ENCODE assay signal across 31 mouse cellular contexts in the genomic region with DNA sequence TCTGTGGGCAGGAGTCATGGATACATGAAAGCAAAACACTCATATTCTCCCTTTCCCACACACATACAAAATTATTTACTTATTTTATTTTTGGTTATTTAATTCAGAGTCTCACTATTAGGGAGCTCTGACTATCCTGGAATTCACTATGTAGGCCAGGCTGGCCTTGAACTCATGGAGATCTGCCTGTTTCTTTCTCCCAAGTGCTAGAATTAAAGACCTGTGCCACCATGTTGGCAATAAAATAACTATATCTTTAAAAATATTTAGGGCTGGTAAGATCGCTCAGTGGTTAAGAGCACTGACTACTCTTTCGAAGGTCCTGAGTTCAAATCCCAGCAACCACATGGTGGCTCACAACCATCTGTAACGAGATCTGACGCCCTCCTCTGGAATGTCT.
"Had no signal": no experiment of that assay in that cellular context is flagged by ENCODE, and none has a peak within 500 bp of the region (broad histone marks: within the 10 kb centered on the region; RNA-seq: fewer than 3 reads in every experiment).

No protein-coding gene starts in this region.

- H3K36me3 ChIP-seq: midbrain, embryonic 15.5 days had no signal

- H3K4me2 ChIP-seq: limb, embryonic 12.5 days; limb, embryonic 13.5 days; limb, embryonic 15.5 days; liver, embryonic 11.5 days; liver, embryonic 12.5 days; liver, embryonic 13.5 days; liver, embryonic 15.5 days; lung, embryonic 14.5 days; lung, embryonic 15.5 days; midbrain, embryonic 11.5 days; midbrain, embryonic 12.5 days; midbrain, embryonic 13.5 days; midbrain, embryonic 15.5 days; neural tube, embryonic 12.5 days had no signal

- H3K9me3 ChIP-seq: limb, embryonic 10.5 days; limb, embryonic 13.5 days; limb, embryonic 15.5 days; liver, embryonic 13.5 days; liver, embryonic 15.5 days; lung, embryonic 15.5 days; midbrain, embryonic 12.5 days; midbrain, embryonic 13.5 days; midbrain, embryonic 15.5 days; neural tube, embryonic 12.5 days had no signal

- H3K27me3 ChIP-seq: limb, embryonic 12.5 days; limb, embryonic 13.5 days; limb, embryonic 15.5 days; liver, embryonic 12.5 days; liver, embryonic 13.5 days; liver, embryonic 15.5 days; lung, embryonic 15.5 days; midbrain, embryonic 15.5 days had no signal

- H3K4me3 ChIP-seq: limb, embryonic 10.5 days; limb, embryonic 12.5 days; limb, embryonic 13.5 days; limb, embryonic 15.5 days; liver, embryonic 12.5 days; liver, embryonic 13.5 days; liver, embryonic 15.5 days; lung, embryonic 15.5 days; midbrain, embryonic 10.5 days; midbrain, embryonic 12.5 days; midbrain, embryonic 13.5 days; midbrain, embryonic 15.5 days; myocyte; neural tube, embryonic 12.5 days had no signal

- ATAC-seq: liver, embryonic 12.5 days; liver, postnatal 0 days; lung, postnatal 0 days; midbrain, embryonic 13.5 days; midbrain, embryonic 15.5 days; midbrain, embryonic 16.5 days had no signal

- DNase-seq: left cerebral cortex, postnatal 4 days; liver; liver, embryonic 13.5 days; liver, postnatal 0 days; lung, adult 18-20 months; lung, adult 2 months; lung, embryonic 14.5 days; lung, postnatal 10 days; lung, postnatal 14 days; lung, postnatal 36 days; lung, postnatal 4 days; midbrain, embryonic 14.5 days had no signal

- H3K9ac ChIP-seq: limb, embryonic 12.5 days; limb, embryonic 13.5 days; limb, embryonic 15.5 days; liver, embryonic 12.5 days; liver, embryonic 13.5 days; liver, embryonic 14.5 days; liver, embryonic 15.5 days; liver, postnatal 0 days; lung, embryonic 14.5 days; lung, embryonic 15.5 days; midbrain, embryonic 12.5 days; midbrain, embryonic 13.5 days; midbrain, embryonic 15.5 days; neural tube, embryonic 12.5 days had no signal

- H3K4me1 ChIP-seq: neural tube, embryonic 12.5 days had no signal

- H3K27ac ChIP-seq: limb, embryonic 10.5 days; limb, embryonic 12.5 days; limb, embryonic 13.5 days; limb, embryonic 15.5 days; liver, embryonic 12.5 days; liver, embryonic 13.5 days; liver, embryonic 14.5 days; liver, embryonic 15.5 days; lung, embryonic 15.5 days; macrophage; midbrain, embryonic 10.5 days; midbrain, embryonic 12.5 days; midbrain, embryonic 13.5 days; midbrain, embryonic 15.5 days; neural tube, embryonic 12.5 days had no signal
